Mouse (Mus musculus) cortical plate, adult 2 months (tissue): ENCODE measurements around the gene Olfr1364.

Source experiments
- CTCF ChIP-seq: fragments of 200-500 bp; IDR thresholded peaks from 2 replicates; pipeline ENCODE4 v1.5.1; 2011; ENCODE audit warnings: mild to moderate bottlenecking, control low read depth, low read length; ENCODE audit not compliant: insufficient read depth; ENCODE audit errors: extremely low read depth
- POLR2A ChIP-seq: fragments of 200-500 bp; IDR thresholded peaks from 2 replicates; pipeline ENCODE4 v1.6.1; 2011; ENCODE audit warnings: mild to moderate bottlenecking, low read length, control low read depth; ENCODE audit not compliant: insufficient read depth; ENCODE audit errors: extremely low read depth

GRCm38 (mm10) chr13:21591618-21592017, 10.1 kb upstream of the Olfr1364 start:
- TF ChIP-seq POLR2A (no peak), CTCF (no peak)
